Mouse (Mus musculus) brain, embryonic 14.5 days (tissue): ENCODE results near the gene Pdha1.

Experiments used
- CTCF ChIP-seq: fragments of 200-500 bp; IDR thresholded peaks from 2 replicates; pipeline ENCODE4 v1.5.1; 2012; ENCODE audit warnings: inconsistent platforms, mild to moderate bottlenecking, moderate library complexity, borderline replicate concordance; ENCODE audit not compliant: insufficient read depth, insufficient read length; ENCODE audit errors: extremely low read depth
- POLR2A ChIP-seq: fragments of 200-500 bp; IDR thresholded peaks from 2 replicates; pipeline ENCODE4 v1.6.1; 2012; ENCODE audit warnings: mild to moderate bottlenecking, inconsistent platforms, borderline replicate concordance; ENCODE audit not compliant: poor library complexity, insufficient read depth, insufficient read length, severe bottlenecking; ENCODE audit errors: extremely low read depth

GRCm38 (mm10) chrX:160179032-160179431, 40.8 kb upstream of the Pdha1 start:
- TF ChIP-seq CTCF: peak; percentile 31; the same call in 1 of the 2 replicates
- no peak for TF ChIP-seq POLR2A
